Mouse (Mus musculus) erythroblast, embryonic 14.5 days (primary cell): ENCODE results near the gene Smarce1.

ENCODE experiments used
- GATA1 ChIP-seq: IDR thresholded peaks from 2 replicates; pipeline ENCODE4 v1.6.1; 2012; ENCODE audit warnings: low read length, inconsistent platforms, mixed read lengths
- TAL1 ChIP-seq: IDR thresholded peaks from 3 replicates; pipeline ENCODE4 v1.6.1; 2012; ENCODE audit warnings: low read length, inconsistent platforms, mixed read lengths

DNA sequence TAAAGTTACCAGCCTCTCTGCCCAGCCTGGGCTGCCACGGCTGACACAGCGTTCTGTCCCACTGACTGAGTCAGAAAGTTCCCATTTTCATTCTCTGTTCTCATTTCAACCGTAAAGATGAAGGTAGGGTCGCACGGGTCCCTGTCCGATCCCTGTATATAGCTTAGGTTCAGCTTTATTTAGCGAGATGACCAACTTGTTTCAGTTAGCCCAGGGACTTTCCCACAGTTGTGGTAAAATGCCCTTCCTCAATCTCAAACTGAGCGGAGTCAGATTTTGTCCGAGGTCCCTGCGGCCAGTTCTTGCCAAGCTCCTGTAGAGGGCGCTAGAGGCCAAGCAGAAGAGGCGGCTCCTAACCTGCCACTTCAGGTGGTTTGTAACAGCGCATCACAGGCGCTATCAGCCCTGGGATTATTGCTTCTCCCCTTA is 41.6 kb downstream of the Smarce1 start:
- TF ChIP-seq GATA1 (no peak), TAL1 (no peak)
